Mouse (Mus musculus) Muller cell, postnatal 12 days (primary cell): ENCODE results near the gene Cdk16.
"Not testable (repeated sequence)": the region's sequence is repeated elsewhere in the genome, so short reads cannot be mapped to it uniquely, and the experiment has no call there.

ENCODE experiments used
- DNase-seq: peaks from one replicate; pipeline ENCODE4 v3.0.0-alpha.2; 2015; ENCODE audit errors: inconsistent ontology term

The Cdk16 gene

DNA sequence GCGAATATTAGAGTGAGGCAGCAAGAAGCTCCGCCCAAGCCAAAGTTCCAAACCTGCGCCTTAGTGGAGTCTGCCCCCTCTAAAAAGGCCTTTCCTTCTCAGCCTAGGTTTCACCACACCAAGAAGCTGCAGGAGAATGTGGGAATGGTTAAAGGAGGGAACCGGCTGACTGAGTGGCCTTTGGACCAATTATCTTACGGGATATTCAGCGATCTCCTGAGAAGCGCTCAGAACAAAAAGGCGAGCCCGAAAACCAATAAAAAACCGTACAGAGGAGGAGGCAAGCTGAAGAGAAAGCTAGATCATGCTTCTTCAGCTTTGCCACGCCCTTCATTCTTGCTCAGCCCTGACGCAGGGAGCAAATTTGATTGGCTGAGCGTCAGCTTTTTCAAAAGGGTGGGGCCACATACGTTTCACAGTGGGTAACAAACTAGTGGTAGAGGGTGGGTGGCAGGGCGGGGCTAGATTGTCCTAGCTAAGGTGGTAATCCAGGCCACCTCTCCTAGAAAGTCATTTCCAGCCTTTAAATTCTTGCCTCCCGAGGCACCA is at the start of gene Cdk16:
Gene Cdk16 (plus strand): TSS at position 436 of the 549 bp plus-strand sequence.
- DNase-seq, result peak; percentile 92

DNA sequence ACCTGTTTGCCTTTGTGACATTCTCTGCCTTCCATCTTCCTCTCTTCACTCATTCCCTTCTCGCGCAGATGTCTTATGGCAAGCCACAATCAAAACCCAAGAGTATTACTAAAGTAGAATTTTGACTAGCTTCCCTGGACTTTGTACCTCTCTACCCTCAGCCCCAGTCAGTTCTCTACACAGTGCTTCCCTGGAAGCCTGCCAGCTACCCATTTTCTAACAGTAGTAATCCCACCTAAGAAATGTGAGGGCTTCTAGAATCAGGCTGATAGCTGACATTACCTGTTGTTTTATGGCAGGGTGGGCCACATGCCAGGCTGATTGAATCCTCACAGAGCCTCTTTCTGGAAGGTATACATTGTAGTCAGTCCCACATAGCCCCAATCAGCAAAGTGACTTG is 49.6 kb upstream of the Cdk16 start:
- DNase-seq, result no peak

DNA sequence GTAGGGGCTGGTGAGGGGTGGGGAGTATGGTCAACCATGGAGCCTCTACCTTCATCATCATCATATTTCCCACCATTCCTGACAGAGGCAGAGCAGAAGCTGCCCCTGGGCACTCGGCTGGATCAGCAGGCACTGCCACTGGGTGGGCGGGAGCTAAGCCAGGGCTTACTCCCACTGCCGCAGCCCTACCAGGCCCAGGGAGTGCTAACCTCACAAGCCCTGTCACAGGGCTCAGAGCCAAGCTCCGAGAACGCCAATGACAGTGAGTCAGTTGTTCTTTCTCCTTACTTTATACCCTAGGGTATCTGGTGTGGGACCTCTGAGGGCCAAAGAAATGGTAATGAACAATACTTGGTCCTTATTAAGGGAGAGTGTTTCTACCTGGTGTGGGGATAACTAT is 43.0 kb upstream of the Cdk16 start:
- DNase-seq, result no peak

DNA sequence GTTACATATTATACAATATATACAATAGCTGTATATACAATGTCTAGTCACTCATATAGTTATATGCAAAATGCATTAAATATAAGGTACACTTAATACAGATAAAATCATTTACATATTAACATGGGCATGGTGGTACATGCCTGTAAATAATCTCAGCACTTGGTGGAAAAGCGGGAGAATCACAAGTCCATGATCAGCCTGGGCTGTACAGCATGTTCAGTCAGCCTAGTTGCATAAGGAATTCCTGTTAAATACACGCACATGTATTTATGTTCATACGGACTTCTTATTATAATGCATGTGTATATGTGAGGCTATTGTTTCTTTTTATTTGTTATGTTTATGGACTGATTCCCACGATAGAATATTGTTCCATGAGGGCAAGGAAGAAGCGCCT is 30.2 kb upstream of the Cdk16 start:
- no peak for DNase-seq

DNA sequence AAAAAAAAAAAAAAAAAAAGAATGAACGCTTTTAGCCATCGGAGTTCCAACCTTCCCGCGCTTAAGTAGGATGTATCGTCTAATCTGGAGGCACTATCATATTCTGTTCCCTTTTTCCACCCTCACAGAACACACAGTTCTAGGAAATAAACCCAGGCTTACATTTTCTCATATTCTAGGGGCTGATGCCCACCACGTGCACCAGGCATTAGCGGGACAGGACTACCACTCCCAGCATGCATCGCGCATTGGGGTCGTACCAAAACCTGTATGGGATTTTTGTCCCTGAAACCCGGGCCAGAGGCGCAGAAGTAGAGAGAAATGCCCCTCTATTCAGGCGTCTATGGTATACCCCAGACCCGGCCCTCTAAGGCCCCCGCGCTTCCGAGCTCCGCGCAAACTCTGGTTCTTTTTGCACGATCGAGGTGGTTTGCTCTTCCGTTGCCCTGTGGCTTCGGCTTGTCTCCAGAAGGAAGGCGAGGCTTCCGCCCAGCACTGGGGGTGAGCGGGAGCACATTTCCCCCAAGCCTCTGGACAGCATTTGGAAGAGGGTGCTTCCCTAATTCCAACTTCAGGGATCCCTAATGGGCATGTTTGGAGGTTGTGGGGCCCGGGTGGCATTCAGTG is 29.6 kb upstream of the Cdk16 start, which contains the start of gene Uba1:
Gene Uba1 (plus strand): TSS at position 301 of the 627 bp plus-strand sequence.
- DNase-seq, result peak; percentile 81

DNA sequence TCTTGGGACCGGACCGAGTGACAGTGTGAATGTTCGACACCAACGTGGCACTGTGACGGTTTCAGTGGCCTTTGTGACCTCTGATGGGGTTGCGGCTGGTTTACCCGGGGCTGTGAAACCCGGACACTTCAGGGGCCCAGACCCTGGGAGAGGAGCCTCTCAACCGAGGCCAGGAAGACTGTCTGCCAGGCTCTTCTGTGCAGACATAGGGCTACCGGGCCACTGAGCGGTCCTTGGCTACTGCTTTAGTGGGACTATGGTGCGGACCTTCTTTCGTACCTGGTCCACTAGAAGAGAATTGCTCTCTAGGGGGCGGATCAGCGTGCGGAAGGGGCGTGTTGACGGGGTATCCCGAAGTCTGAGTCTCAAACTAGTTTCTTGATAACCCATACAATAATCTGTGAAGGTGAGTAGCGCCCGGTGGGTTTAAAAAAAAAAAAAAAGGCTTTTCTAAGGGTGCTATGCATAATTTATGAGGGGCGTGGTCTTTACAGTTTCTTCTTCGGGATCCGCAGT is 28.8 kb upstream of the Cdk16 start:
- DNase-seq, result no peak

DNA sequence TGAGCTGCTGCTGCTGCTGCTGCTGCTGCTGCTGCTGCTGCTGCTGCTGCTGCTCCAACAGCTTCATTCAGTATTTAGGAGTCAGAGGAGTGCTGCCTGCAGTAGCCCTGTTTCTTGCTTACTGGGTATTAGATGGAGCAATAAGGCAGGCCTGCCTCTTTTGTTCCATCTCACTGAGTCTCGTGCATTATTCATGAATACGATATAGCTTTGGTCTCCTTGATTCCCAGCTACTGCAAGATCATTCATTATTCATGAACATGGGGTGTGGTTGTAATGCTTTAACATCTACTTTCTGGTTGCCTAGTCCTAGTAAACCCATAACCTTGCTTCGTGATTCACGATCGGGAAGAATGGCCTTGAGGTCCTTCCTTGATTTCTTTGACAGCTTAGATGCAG is 25.4 kb upstream of the Cdk16 start:
- DNase-seq, result no peak

DNA sequence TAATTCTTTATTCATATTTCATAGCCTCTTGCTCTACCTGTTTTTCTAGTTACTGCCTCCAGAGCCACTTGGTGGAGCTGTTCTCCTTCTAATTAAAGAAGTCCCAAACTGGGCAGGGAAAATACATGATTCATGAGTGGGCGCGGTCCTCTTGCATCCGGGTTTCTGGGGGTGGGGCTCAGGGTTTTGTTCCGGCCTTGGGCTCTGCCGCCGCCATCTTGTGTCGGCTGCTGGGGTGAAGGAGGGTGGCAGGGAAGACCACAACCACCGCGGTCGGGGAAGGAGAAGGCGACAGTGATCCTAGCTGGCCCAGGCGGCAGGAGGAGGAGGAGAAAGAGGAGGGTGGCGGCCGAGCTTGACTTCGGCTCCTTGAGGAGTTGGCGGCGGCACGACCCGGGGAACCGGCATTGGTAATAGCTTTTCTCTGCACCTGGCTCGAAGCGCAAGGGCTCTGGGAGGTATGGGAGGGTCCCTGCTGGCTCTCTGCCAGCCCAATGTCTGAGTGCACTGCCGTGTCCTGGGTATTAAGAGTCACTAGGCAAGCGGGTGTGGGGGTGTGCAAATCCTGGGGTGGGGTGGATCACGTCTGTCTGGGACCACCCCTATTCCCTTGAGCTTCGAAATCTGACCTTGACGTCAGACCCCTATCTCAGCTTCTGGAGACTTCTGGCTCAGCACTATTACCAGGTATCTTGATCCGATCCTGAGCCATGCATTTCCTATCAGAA is 24.9 kb upstream of the Cdk16 start:
- peak; percentile 89 for DNase-seq

DNA sequence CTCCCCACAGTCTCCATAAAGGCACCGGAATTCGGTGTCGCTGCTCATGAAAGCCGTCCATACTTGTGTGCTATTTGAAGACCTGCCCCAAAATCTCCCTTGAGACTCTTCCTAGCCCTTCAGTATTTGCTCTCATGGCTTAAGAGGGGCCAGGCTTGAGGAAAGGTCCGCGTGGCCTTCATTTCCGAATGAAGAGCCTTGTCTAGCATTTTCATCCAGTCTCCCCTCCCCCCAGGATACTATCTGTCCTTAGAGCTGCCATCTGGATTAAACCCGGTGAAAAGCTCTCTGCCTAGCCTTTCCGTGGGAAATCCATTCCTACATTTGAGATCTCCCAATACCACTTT is 24.3 kb upstream of the Cdk16 start:
- DNase-seq, result peak; percentile 5

DNA sequence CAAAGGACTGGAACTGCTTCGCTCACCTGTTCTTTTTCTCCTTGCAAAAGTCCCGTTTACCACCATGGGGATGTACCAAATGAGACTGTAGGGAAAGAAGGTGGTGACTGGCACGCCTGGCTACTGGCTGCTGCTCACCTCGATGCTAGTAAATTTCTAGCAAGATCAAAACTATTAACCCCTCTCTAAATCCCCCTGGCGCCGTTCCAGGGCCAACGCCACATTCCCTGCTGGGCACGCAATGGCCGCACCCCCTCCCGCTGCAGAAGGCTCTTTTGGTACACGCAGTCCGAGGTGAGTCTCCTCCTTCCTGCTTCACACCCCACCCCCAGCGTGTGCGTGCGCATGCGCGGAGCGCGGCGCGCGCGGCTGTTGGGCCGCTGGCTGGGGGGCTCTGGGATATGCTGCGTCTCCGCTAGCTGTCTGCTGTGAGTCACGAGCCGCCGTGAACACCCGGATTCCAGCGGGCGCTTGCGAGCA is 354 bp downstream of the Cdk16 start:
- peak; percentile 93 for DNase-seq

DNA sequence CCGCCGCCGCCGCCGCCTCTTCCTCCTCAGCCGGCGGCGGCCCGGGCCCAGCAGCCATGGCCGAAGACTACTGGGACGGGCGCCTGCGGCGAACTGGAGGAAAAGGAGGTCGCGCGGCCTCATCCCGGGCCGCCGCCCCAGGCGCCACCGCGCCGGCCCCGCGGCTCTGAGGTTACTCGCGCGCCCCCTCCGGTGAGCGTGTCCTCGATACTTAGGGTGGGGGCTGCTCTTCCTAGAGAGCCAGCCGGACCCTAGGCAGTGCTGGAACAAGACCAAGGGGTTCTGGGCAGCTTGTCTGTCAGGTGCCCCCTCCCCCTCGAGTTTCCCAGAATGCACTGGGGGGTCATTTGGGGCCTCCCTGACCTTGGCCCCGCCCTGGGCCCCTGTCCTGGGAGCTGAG is 861 bp downstream of the Cdk16 start:
- peak; percentile 79 for DNase-seq

DNA sequence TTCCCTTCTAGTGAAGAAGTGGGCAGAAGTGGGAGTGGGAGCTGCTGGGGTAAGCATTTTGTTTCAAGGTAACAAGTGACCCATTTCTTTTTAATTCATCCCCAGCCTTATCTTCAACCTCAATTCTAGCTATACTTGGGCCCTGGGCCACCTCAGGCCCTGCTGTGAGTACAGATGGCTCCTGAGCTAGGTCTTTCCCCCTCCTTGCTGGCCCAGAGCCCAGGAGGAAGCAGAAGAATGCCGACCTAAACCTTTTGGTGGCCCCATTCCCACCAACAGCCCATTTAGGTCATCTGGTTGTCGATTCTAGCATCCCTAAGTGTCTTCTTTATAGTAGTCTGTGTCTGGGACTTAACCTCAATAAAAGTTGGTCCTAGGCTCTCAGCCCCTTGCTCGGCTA is 3.8 kb downstream of the Cdk16 start:
- DNase-seq, result no peak

DNA sequence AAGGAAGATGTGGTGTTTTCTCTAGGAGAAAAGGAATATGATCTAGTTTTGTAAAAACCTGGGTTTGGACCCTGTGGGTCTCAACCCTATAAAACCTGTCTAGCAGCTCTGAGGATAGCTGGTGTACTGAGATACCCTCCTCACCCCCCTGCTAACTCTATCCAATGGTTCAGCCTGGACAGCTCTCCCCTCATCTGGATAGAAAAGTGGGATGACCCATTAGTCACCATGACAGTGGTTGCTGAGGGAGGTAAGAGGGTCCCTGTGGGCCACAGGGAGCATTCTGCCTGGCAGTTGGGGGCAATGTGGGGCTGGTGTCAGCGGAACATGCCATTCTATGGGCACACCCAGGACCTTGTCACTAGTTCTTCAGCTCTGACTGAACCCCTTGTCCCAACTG is 4.9 kb downstream of the Cdk16 start:
- DNase-seq, result no peak

DNA sequence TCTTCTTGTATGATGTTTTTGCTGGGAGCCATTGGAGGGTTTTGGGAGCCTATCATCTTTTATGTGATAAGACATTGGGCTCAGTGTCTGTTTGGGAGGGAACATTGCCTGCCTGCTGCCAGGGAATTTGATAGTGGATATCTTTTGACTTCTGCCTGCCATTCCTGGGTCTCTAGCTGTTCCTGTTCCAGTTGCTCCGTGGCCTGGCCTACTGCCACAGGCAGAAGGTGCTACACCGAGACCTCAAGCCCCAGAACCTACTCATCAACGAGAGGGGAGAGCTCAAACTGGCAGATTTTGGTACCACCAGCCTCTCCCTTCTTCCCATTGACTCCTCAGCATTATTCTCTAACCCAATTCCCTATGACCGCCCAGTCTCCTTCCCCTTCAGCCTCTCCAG is 8.1 kb downstream of the Cdk16 start:
- no peak for DNase-seq

DNA sequence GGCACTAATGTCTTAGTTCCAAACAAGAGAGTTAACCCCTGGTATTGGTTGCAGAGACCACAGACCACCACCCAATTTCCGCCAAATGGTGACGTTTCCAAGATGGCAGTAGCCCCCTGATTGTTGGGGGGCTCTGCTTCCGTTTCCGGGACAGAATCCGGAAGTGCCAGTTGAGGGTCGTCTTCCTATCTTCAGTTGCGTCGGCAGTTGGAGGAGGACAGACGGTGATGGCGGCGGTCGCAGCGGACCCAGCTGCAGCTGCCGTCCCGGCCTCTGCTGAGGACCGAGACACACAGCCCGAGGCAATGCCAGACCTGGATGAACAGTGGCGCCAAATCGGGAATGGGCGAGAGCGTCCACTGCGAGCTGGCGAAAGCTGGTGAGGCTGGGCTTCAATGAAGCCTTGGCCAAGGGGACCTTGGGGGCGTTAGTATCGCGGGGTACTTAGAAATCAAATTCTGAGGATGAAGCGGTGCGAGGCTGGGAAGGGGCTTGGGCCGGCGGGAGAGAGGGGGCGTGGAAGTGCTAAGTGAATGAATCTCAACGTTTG is 16.1 kb downstream of the Cdk16 start, which contains the start of gene Usp11:
Gene Usp11 (plus strand): TSS at position 166 of the 550 bp plus-strand sequence.
- no peak for DNase-seq

DNA sequence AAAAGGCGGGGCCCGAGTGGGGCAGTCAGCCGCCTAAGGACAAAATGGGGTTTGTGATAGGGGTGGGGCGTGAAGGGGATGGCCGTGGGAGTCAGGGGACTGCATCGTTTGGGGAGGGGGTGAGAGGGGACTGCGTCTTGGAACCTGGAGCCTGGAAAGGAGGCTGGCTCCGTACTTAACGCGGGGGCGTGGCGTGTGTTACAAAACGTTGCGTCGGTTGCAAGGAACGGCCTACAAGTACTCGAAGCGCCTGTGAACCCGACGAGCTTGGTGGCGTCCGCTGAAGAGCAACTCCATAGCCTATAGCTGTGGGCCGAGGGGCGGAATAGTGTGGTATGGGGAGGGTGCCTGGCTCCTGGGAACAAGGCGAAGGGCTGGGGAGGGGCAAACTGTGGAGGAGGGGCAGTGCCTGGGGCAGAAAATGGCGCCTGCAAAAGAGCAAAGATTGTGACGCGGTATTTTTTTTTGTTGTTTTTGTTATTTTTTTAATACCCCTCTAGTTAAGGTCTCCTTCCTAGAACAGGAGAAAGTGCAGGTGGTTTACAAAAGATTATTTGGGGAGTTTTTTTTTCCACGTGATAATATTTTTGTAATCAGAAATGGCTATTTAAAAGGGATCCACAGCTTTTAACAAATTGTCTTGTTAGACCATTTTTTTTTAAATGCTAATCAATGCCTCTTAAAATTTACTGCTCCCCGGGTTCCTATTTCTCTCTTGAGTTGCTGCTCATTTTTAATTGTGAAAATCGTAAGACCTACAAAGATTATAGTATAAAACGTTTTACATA is 16.7 kb downstream of the Cdk16 start:
- DNase-seq, result peak; percentile 87

DNA sequence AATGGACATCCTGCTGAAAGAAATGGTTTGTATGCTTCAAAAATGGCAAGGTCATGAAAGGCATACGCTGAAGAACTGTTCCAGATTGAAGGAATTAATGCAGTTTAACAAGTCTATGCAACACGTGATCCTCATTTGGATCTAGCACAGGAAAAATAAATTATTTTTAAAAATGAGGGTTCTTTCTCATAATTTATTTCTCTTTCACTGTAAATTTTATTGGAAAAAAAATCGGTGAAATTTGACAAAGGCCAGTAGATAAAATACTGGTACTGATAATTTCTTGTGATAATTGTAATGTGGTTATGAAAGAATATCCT is 17.3 kb downstream of the Cdk16 start:
- DNase-seq, result no peak

DNA sequence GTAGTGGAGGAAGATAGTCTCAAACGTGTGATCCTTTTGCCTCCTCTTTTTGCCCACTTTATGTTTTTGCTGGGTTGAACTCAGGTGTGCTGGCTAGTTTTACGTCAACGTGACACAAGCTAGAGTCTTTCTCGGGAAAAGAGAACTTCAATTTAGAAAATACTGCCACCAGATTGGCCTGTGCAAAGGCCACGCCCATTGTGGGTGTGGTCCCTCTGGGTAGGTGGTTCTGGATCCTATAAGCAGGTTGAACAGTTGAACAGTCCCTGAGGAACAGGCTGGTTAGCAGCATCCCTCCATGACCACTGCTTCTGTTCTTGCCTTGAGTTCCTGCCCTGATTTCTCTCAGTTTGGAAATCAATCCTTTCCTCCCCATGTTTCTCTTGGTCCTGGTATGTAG is 40.9 kb downstream of the Cdk16 start:
- no peak for DNase-seq

DNA sequence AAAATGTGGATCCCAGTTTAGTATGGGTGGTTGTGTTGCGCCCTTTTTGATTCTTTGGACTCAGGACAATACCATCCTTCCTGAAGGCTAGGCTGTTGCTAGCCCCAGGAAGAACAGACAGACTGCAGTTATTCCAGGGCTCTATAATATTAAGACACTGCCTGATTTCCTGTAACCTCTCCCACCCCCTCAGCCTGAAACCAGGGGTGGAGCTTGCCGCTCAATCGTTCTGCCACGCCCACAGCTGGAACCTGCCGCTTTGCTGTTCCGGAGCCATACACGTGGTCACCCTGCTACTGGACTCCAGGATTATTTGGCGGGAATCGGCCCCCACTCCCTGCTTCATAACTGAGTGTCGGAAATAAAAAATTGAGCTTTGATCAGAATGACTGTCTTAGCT is 42.3 kb downstream of the Cdk16 start:
- DNase-seq, result not testable (repeated sequence)

DNA sequence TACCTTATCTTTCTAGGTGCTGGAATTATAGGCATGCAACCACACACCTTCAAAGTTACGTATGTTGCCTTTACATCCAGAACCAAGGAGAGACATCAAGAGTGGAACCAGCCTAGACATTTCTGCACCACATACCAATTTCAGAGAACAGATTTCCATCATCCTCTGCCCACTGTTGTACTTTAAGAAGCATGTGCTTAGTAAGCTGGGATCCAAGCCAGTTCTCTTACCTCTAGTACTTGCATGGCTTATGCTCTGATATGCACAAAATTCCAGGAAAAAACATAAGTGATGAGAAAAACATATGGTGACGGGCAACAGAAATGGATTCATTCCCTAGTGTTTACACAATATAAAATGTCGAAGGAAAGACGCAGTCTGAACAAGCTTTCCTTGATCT is 48.7 kb downstream of the Cdk16 start:
- no peak for DNase-seq

DNA sequence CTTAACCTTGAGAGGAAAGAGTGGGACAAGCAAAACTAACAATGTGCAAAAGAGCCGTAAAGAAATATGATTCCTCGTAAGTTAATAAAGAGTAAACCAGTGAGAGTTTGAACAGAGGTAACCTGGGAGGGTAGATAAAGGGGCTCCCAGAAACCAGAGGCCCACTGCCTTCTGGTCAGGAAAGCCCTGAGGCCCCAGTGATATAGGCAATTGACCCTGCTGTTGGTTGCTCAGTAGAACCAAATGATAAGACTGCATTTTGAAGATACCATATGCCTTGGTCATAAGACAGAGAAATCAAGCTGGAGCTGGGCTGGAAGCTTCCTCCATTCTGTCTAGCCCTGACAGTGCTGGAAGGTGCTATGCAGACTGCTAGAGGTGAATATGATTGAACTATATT is 61.1 kb downstream of the Cdk16 start:
- DNase-seq, result no peak
